Mouse (Mus musculus) MEL (cell line): ENCODE data around the gene Lama1. TPM values are rescaled to one million over a fixed set of nuclear protein-coding genes. Genes with fewer than 3 reads are reported as not detected.

Experiments used
- DNase-seq: peaks from one replicate; pipeline ENCODE4 v3.0.0; 2011; ENCODE audit warnings: low read depth, low spot score
- H3K27ac ChIP-seq: 2 replicates; pipeline ENCODE4 v1.5.1; 2012; ENCODE audit warnings: low read depth, mild to moderate bottlenecking, control low read depth, low read length, moderate library complexity; ENCODE audit not compliant: control insufficient read depth
- H3K27me3 ChIP-seq, 2 experiments: fragments of 150-350 bp in 1 of 2; sonication (generic) in 1 of 2; 2 replicates each; pipeline ENCODE4 v1.6.1; 2012; ENCODE audit warnings: low read length in 2 of 2, mild to moderate bottlenecking in 2 of 2, improper control_type of control experiment in 1 of 2, moderate library complexity in 1 of 2; ENCODE audit not compliant: insufficient read depth in 2 of 2, control insufficient read depth in 1 of 2
- H3K36me3 ChIP-seq, 2 experiments: 2 replicates each; pipeline ENCODE4 v1.6.1; 2012 to 2014; ENCODE audit warnings: low read length in 2 of 2, improper control_type of control experiment in 1 of 2, inconsistent platforms in 1 of 2, mild to moderate bottlenecking in 1 of 2; ENCODE audit not compliant: insufficient read depth in 2 of 2, control insufficient read depth in 1 of 2
- H3K4me1 ChIP-seq, 2 experiments: fragments of 150-350 bp in 1 of 2; sonication (generic) in 1 of 2; 2 replicates each; pipeline ENCODE4 v1.6.1; 2012; ENCODE audit warnings: low read length in 2 of 2, improper control_type of control experiment in 1 of 2, mild to moderate bottlenecking in 1 of 2; ENCODE audit not compliant: insufficient read depth in 2 of 2, control insufficient read depth in 1 of 2
- H3K4me3 ChIP-seq, 2 experiments: fragments of 150-350 bp in 1 of 2; sonication (generic) in 1 of 2; 2 replicates each; pipeline ENCODE4 v1.5.1; 2012; ENCODE audit warnings: low read depth in 2 of 2, low read length in 2 of 2, mild to moderate bottlenecking in 2 of 2, moderate library complexity in 2 of 2, control low read depth in 1 of 2, improper control_type of control experiment in 1 of 2; ENCODE audit not compliant: control insufficient read depth in 1 of 2, insufficient read depth in 1 of 2
- H3K79me2 ChIP-seq: 2 replicates; pipeline ENCODE4 v1.6.1; 2012; ENCODE audit warnings: mild to moderate bottlenecking, low read length, moderate library complexity; ENCODE audit not compliant: control insufficient read depth, poor library complexity, insufficient read depth
- H3K9ac ChIP-seq: 2 replicates; pipeline ENCODE4 v1.6.1; 2012; ENCODE audit warnings: low read depth, mild to moderate bottlenecking, control low read depth, low read length, moderate library complexity; ENCODE audit not compliant: control insufficient read depth, poor library complexity, severe bottlenecking
- H3K9me3 ChIP-seq: fragments of 150-350 bp; sonication (generic); replicated peaks from 2 replicates; pipeline ENCODE4 v1.6.1; 2012; ENCODE audit warnings: mild to moderate bottlenecking, low read length, improper control_type of control experiment, moderate library complexity; ENCODE audit not compliant: insufficient read depth
- BHLHE40 ChIP-seq: IDR thresholded peaks from 2 replicates; pipeline ENCODE4 v1.6.1; 2012; ENCODE audit warnings: low read depth, mild to moderate bottlenecking, inconsistent platforms, low read length, improper control_type of control experiment, borderline replicate concordance
- CTCF ChIP-seq, 3 experiments: IDR thresholded peaks in 2 of 3; conservative IDR thresholded peaks in 1 of 3; 2 replicates each; pipeline ENCODE4 v1.5.1; 2011 to 2012; ENCODE audit warnings: low read length in 3 of 3, low read depth in 2 of 3, mild to moderate bottlenecking in 2 of 3, improper control_type of control experiment in 1 of 3, inconsistent platforms in 1 of 3, mixed read lengths in 1 of 3, moderate library complexity in 1 of 3; ENCODE audit not compliant: control insufficient read depth in 1 of 3, insufficient read depth in 1 of 3, poor library complexity in 1 of 3, severe bottlenecking in 1 of 3
- E2F4 ChIP-seq: IDR thresholded peaks from 2 replicates; pipeline ENCODE4 v1.6.1; 2011; ENCODE audit warnings: low read depth, low read length, improper control_type of control experiment, borderline replicate concordance
- EP300 ChIP-seq, 2 experiments: IDR thresholded peaks; 2 replicates each; pipeline ENCODE4 v1.6.1; 2011; ENCODE audit warnings: improper control_type of control experiment in 2 of 2, low read length in 2 of 2, low read depth in 1 of 2, mild to moderate bottlenecking in 1 of 2
- ETS1 ChIP-seq: IDR thresholded peaks from 2 replicates; pipeline ENCODE4 v1.6.1; 2012; ENCODE audit warnings: low read depth, mild to moderate bottlenecking, inconsistent platforms, low read length, improper control_type of control experiment, moderate library complexity
- MAFK ChIP-seq: IDR thresholded peaks from 2 replicates; pipeline ENCODE4 v1.6.1; 2011; ENCODE audit warnings: low read depth, mild to moderate bottlenecking, low read length, improper control_type of control experiment, borderline replicate concordance
- MYC ChIP-seq: IDR thresholded peaks from 2 replicates; pipeline ENCODE4 v1.6.1; 2011; ENCODE audit warnings: low read depth, mild to moderate bottlenecking, low read length, improper control_type of control experiment, moderate library complexity
- POLR2AphosphoS2 ChIP-seq: IDR thresholded peaks from 2 replicates; pipeline ENCODE4 v1.6.1; 2011; ENCODE audit warnings: low read length, improper control_type of control experiment
- POLR2AphosphoS5 ChIP-seq: IDR thresholded peaks from 2 replicates; pipeline ENCODE4 v1.6.1; 2012; ENCODE audit warnings: low read depth, borderline replicate concordance, mild to moderate bottlenecking, inconsistent platforms, low read length, moderate library complexity, mixed read lengths
- RCOR1 ChIP-seq: IDR thresholded peaks from 2 replicates; pipeline ENCODE4 v1.6.1; 2012; ENCODE audit warnings: low read depth, mild to moderate bottlenecking, inconsistent platforms, low read length, improper control_type of control experiment
- SIN3A ChIP-seq: IDR thresholded peaks from 2 replicates; pipeline ENCODE4 v1.6.1; 2012; ENCODE audit warnings: low read length, improper control_type of control experiment, inconsistent platforms
- SMC3 ChIP-seq: IDR thresholded peaks from 2 replicates; pipeline ENCODE4 v1.6.1; 2011; ENCODE audit warnings: low read depth, low read length, improper control_type of control experiment
- TAL1 ChIP-seq: IDR thresholded peaks from 2 replicates; pipeline ENCODE4 v1.6.1; 2012; ENCODE audit warnings: mild to moderate bottlenecking, inconsistent platforms, low read length, moderate library complexity, mixed read lengths
- TCF12 ChIP-seq: IDR thresholded peaks from 2 replicates; pipeline ENCODE4 v1.6.1; 2014; ENCODE audit warnings: low read depth, mild to moderate bottlenecking, inconsistent platforms, low read length, improper control_type of control experiment, moderate library complexity
- UBTF ChIP-seq: IDR thresholded peaks from 2 replicates; pipeline ENCODE4 v1.6.1; 2012; ENCODE audit warnings: low read depth, mild to moderate bottlenecking, inconsistent platforms, low read length, improper control_type of control experiment, moderate library complexity, borderline replicate concordance; ENCODE audit not compliant: insufficient read depth
- ZC3H11A ChIP-seq: IDR thresholded peaks from 2 replicates; pipeline ENCODE4 v1.6.1; 2012; ENCODE audit warnings: low read depth, mild to moderate bottlenecking, inconsistent platforms, low read length, improper control_type of control experiment
- ZMIZ1 ChIP-seq: IDR thresholded peaks from 2 replicates; pipeline ENCODE4 v1.6.1; 2012; ENCODE audit warnings: low read depth, mild to moderate bottlenecking, inconsistent platforms, low read length, improper control_type of control experiment, moderate library complexity
- polyA plus RNA-seq, 2 experiments: library from polyadenylated mRNA; stranded (reverse) in 1 of 2; unstranded in 1 of 2; fragments of >175 nt in 1 of 2; fragments of >200 nt in 1 of 2; gene quantifications; 2 replicates each; pipeline versions ENCODE4 v1.2.1 to v1.2.4; 2012; ENCODE audit warnings: low replicate concordance in 2 of 2, low read depth in 1 of 2; ENCODE audit not compliant: insufficient read length in 2 of 2, insufficient read depth in 1 of 2, missing spikeins in 1 of 2
- total RNA-seq: library from RNA; depleted of rRNA; stranded (reverse); fragments of 300-350 nt; gene quantifications from 2 replicates; pipeline ENCODE4 v1.2.3, GENCODE M21; 2012

Lama1 gene
- total and polyA plus RNA-seq, 3 experiments, result not detected

- TF ChIP-seq ETS1 (no peak), MYC (no peak), MAFK (no peak), CTCF (IDR thresholded peaks at IDR 0.05 in 2 of 3, conservative IDR thresholded peaks at IDR 0.05 in 1 of 3; ENCODE audit: control insufficient read depth in 1 of 3, insufficient read depth in 1 of 3, low read depth in 2 of 3, low read length in 3 of 3, poor library complexity in 1 of 3, severe bottlenecking in 1 of 3) (no peak), SMC3 (no peak), SIN3A (no peak)
- TF ChIP-seq, all 39 proteins: peak for 0
- H3K36me3 ChIP-seq, result no peaks in the 10 kb centered on the region
- no peak overlapping the region for H3K9ac ChIP-seq
- no peaks in the 10 kb centered on the region for H3K4me1 ChIP-seq
- no peak overlapping the region for H3K4me3 ChIP-seq
- H3K27ac ChIP-seq, result no peak overlapping the region
- no peaks in the 10 kb centered on the region for H3K27me3 ChIP-seq
- no peaks in the 10 kb centered on the region for H3K79me2 ChIP-seq
- H3K9me3 ChIP-seq, result no peaks in the 10 kb centered on the region
- DNase-seq, result no peak
These were observed 16.0 kb upstream of the Lama1 start for GRCm38 (mm10) chr17:67681084-67681483.

- Histone ChIP-seq H3K27ac (no peak overlapping the region), H3K9ac (no peak overlapping the region), H3K79me2 (no peaks in the 10 kb centered on the region), H3K36me3 (no peaks in the 10 kb centered on the region), H3K9me3 (no peaks in the 10 kb centered on the region), H3K27me3 (no peaks in the 10 kb centered on the region), H3K4me1 (no peaks in the 10 kb centered on the region), H3K4me3 (no peak overlapping the region)
- TF ChIP-seq E2F4, result no peak
- TF ChIP-seq ZMIZ1, result no peak
- no peak for TF ChIP-seq MYC
- TF ChIP-seq BHLHE40, result no peak
- no peak for TF ChIP-seq EP300 (IDR thresholded peaks at IDR 0.05; ENCODE audit: low read depth in 1 of 2, low read length in 2 of 2)
- no peak for TF ChIP-seq SIN3A
- TF ChIP-seq UBTF, result no peak
- TF ChIP-seq SMC3, result no peak
- TF ChIP-seq RCOR1, result no peak
- TF ChIP-seq POLR2AphosphoS5, result no peak
- no peak for DNase-seq
These were observed 11.9 kb upstream of the Lama1 start for GRCm38 (mm10) chr17:67685022-67685743.

GRCm38 (mm10) chr17:67687505-67687904 lies 9.6 kb upstream of the Lama1 start:
- no peaks in the 10 kb centered on the region for H3K9me3 ChIP-seq

More at GRCm38 (mm10) chr17:67687505-67687904, 9.6 kb upstream of the Lama1 start:
- no peaks in the 10 kb centered on the region for H3K27me3 ChIP-seq
- H3K4me3 ChIP-seq, result no peak overlapping the region
- H3K27ac ChIP-seq, result no peak overlapping the region
- no peaks in the 10 kb centered on the region for H3K79me2 ChIP-seq
- no peak for DNase-seq
- no peaks in the 10 kb centered on the region for H3K4me1 ChIP-seq
- TF ChIP-seq POLR2AphosphoS5 (no peak), RCOR1 (no peak), TCF12 (no peak), TAL1 (no peak), ZC3H11A (no peak), POLR2AphosphoS2 (no peak)
- TF ChIP-seq, all 39 proteins: peak for 0
- Histone ChIP-seq H3K9ac (no peak overlapping the region), H3K36me3 (no peaks in the 10 kb centered on the region)
